Mouse (Mus musculus): ENCODE measurements at regions not wholly inside any gene's neighbourhood (a gene's known extent, or its start where the extent isn't known, plus 50 kb on each side); places are given as distances from the start of the nearest gene placed in this dataset.

- Histone ChIP-seq H3K9me3 (ENCODE audit: control insufficient read depth, low read length) (no peaks in the 10 kb centered on the region), H3K36me3 (ENCODE audit: control insufficient read depth, insufficient read depth, low read length) (no peaks in the 10 kb centered on the region), H3K4me2 (ENCODE audit: low read depth, low read length, severe bottlenecking) (no peak overlapping the region), H3K9ac (ENCODE audit: low read length) (no peak overlapping the region), H3K27ac (ENCODE audit: low read depth, low read length) (no peak overlapping the region), H3K4me1 (replicated peaks; ENCODE audit: control insufficient read depth, insufficient read depth, low read length) (no peaks in the 10 kb centered on the region), H3K27me3 (ENCODE audit: control insufficient read depth, insufficient read depth, low read length) (peaks cover 7% of the 10 kb centered on the region), H3K4me3 (ENCODE audit: low read depth, low read length) (no peak overlapping the region)
- DNase-seq (ENCODE audit: low spot score) (no peak), ATAC-seq (replicated peaks; ENCODE audit: low FRiP score) (no peak)
- 74% methylated on average over 2 of the region's 2 CpGs for WGBS
Measured at GRCm38 (mm10) chrX:167033091-167033490, 176.0 kb downstream of the Tmsb4x start.

DNA sequence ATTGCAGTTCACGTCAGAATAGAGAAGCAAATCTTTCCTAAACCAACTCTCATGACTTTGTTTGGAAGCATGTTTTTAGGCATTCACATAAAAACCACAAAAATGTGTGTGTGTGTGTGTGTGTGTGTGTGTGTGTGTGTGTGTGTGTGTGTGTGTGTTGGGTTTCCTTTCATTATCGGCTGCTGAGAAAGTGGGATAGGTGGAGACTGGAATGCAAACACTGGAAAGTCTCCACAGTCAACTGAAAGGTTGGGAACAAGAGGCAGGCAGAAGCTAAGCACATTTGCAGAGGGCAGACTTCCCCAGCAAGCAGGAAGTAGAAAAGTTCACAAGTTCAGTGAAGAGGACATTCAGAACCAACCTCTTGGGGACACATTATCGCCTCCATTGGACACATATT, 176.5 kb downstream of the Tmsb4x start:
- Histone ChIP-seq H3K9ac (ENCODE audit: low read length) (no peak overlapping the region), H3K27me3 (ENCODE audit: control insufficient read depth, insufficient read depth, low read length) (peaks cover 7% of the 10 kb centered on the region), H3K4me1 (replicated peaks; ENCODE audit: control insufficient read depth, insufficient read depth, low read length) (no peaks in the 10 kb centered on the region), H3K4me3 (ENCODE audit: low read depth, low read length) (no peak overlapping the region), H3K9me3 (ENCODE audit: control insufficient read depth, low read length) (no peaks in the 10 kb centered on the region), H3K36me3 (ENCODE audit: control insufficient read depth, insufficient read depth, low read length) (no peaks in the 10 kb centered on the region), H3K4me2 (ENCODE audit: low read depth, low read length, severe bottlenecking) (no peak overlapping the region), H3K27ac (ENCODE audit: low read depth, low read length) (no peak overlapping the region)
- 41% methylated on average over 3 of the region's 3 CpGs for WGBS
- no peak for DNase-seq (ENCODE audit: low spot score)
- ATAC-seq (replicated peaks; ENCODE audit: low FRiP score), result no peak

- H3K9ac ChIP-seq (ENCODE audit: low read length), result no peak overlapping the region
- H3K27ac ChIP-seq (ENCODE audit: low read depth, low read length), result no peak overlapping the region
- ATAC-seq (replicated peaks; ENCODE audit: low FRiP score) (no peak), DNase-seq (ENCODE audit: low spot score) (no peak)
- no peaks in the 10 kb centered on the region for H3K9me3 ChIP-seq (ENCODE audit: control insufficient read depth, low read length)
- H3K27me3 ChIP-seq (ENCODE audit: control insufficient read depth, insufficient read depth, low read length), result peaks cover 5% of the 10 kb centered on the region; the same call in 1 of the 2 replicates
- H3K4me1 ChIP-seq (replicated peaks; ENCODE audit: control insufficient read depth, insufficient read depth, low read length), result no peaks in the 10 kb centered on the region
- 83% methylated on average over 2 of the region's 2 CpGs for WGBS
- no peaks in the 10 kb centered on the region for H3K36me3 ChIP-seq (ENCODE audit: control insufficient read depth, insufficient read depth, low read length)
- H3K4me2 ChIP-seq (ENCODE audit: low read depth, low read length, severe bottlenecking), result no peak overlapping the region
- H3K4me3 ChIP-seq (ENCODE audit: low read depth, low read length), result no peak overlapping the region
Measured at GRCm38 (mm10) chrX:167031543-167031942, 177.6 kb downstream of the Tmsb4x start.

DNA sequence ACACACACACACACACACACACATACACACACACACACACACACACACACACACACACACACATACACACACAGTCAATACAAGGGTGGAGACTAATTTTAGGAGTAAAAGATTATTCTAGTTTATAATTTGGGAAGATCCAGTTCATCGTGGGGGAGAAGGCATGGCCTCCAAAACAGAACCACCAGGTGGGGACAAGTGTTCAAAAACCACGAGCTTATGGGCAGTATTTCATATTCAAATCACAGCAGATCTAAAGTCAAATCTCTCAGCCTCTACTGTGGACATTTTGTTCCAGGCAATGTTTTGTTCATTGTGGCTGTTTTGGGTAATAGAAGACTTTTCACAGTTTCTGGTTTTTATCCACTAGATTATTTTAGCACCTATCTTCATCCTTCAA, 193.5 kb downstream of the Tmsb4x start:
- H3K27ac ChIP-seq (ENCODE audit: low read depth, low read length), result no peak overlapping the region
- ATAC-seq (replicated peaks; ENCODE audit: low FRiP score) (no peak), DNase-seq (ENCODE audit: low spot score) (no peak)
- no peak overlapping the region for H3K4me3 ChIP-seq (ENCODE audit: low read depth, low read length)
- peaks cover 11% of the 10 kb centered on the region for H3K27me3 ChIP-seq (ENCODE audit: control insufficient read depth, insufficient read depth, low read length)
- no peak overlapping the region for H3K9ac ChIP-seq (ENCODE audit: low read length)
- H3K36me3 ChIP-seq (ENCODE audit: control insufficient read depth, insufficient read depth, low read length), result no peaks in the 10 kb centered on the region
- no peaks in the 10 kb centered on the region for H3K4me1 ChIP-seq (replicated peaks; ENCODE audit: control insufficient read depth, insufficient read depth, low read length)
- H3K4me2 ChIP-seq (ENCODE audit: low read depth, low read length, severe bottlenecking), result no peak overlapping the region
- 74% methylated on average over 2 of the region's 2 CpGs for WGBS
- H3K9me3 ChIP-seq (ENCODE audit: control insufficient read depth, low read length), result no peaks in the 10 kb centered on the region

DNA sequence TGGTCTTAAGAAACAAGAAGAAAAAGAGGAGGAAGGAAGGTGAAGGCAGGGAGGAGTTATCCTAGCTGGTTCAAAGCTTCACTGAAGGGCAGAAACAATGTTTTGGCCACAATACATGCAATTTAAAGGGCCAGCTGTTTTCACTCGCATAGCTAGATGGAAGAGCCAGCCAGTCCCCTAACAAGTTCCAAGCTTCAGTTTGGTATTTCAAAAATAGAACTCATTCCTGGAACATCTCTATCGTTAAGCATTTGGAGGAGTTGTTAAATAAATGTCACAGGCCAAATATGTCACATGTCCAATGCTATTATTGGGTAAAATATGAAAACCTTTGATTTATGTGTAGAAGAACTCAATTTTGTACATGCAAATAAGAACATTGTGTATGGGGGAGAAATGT, 194.8 kb downstream of the Tmsb4x start:
- H3K4me3 ChIP-seq (ENCODE audit: low read depth, low read length), result no peak overlapping the region
- H3K36me3 ChIP-seq (ENCODE audit: control insufficient read depth, insufficient read depth, low read length), result no peaks in the 10 kb centered on the region
- WGBS, result 82% methylated on average over 2 of the region's 2 CpGs

GRCm38 (mm10) chrX:167012891-167013290, 196.2 kb downstream of the Tmsb4x start:
- ATAC-seq (replicated peaks; ENCODE audit: low FRiP score), result no peak
- 83% methylated on average over 4 of the region's 4 CpGs for WGBS
- H3K27me3 ChIP-seq (ENCODE audit: control insufficient read depth, insufficient read depth, low read length), result peaks cover 6% of the 10 kb centered on the region; the same call in 1 of the 2 replicates

More for the DNA sequence above, 194.8 kb downstream of the Tmsb4x start:
- Histone ChIP-seq H3K4me1 (replicated peaks; ENCODE audit: control insufficient read depth, insufficient read depth, low read length) (no peaks in the 10 kb centered on the region), H3K4me2 (ENCODE audit: low read depth, low read length, severe bottlenecking) (no peak overlapping the region), H3K9ac (ENCODE audit: low read length) (no peak overlapping the region), H3K9me3 (ENCODE audit: control insufficient read depth, low read length) (no peaks in the 10 kb centered on the region), H3K27me3 (ENCODE audit: control insufficient read depth, insufficient read depth, low read length) (peaks cover 8% of the 10 kb centered on the region; the same call in 1 of the 2 replicates), H3K27ac (ENCODE audit: low read depth, low read length) (no peak overlapping the region)
- ATAC-seq (replicated peaks; ENCODE audit: low FRiP score), result no peak
- no peak for DNase-seq (ENCODE audit: low spot score)

DNA sequence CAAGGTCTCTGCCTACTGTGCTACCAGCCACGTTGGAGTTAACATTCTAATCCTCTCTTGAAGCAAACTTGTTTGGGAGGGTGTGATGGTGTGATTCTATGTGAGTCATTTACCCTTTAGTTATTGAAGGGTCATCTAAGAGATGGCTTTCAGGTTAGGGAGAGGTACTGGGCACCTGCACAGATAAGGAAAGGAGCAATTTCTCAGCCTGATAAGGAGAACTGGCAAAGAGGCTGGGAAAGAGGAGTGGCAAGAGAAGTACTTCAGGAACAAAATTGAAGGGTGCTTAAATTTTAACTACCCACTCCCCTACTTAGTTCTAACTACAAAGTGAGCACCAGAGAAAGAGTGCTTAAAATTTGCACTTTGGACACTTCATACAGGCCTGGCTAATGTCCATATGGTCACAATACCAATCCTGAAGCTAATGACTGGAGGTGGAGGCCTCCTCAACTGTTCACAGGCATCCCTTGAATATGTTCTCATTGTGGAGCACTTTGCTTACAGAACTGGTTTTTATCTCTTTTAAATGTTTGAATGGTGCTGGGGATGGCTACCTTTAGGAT, 197.1 kb downstream of the Tmsb4x start:
- no peak for DNase-seq (ENCODE audit: low spot score)
- ATAC-seq (replicated peaks; ENCODE audit: low FRiP score), result no peak
- H3K9ac ChIP-seq (ENCODE audit: low read length), result no peak overlapping the region
- H3K4me3 ChIP-seq (ENCODE audit: low read depth, low read length), result no peak overlapping the region
- H3K36me3 ChIP-seq (ENCODE audit: control insufficient read depth, insufficient read depth, low read length), result no peaks in the 10 kb centered on the region
- no peaks in the 10 kb centered on the region for H3K9me3 ChIP-seq (ENCODE audit: control insufficient read depth, low read length)
- H3K4me1 ChIP-seq (replicated peaks; ENCODE audit: control insufficient read depth, insufficient read depth, low read length), result no peaks in the 10 kb centered on the region
- WGBS, result 79% methylated on average over 1 of the region's 1 CpGs
- no peak overlapping the region for H3K27ac ChIP-seq (ENCODE audit: low read depth, low read length)
- H3K27me3 ChIP-seq (ENCODE audit: control insufficient read depth, insufficient read depth, low read length), result peaks cover 4% of the 10 kb centered on the region; the same call in 1 of the 2 replicates
- no peak overlapping the region for H3K4me2 ChIP-seq (ENCODE audit: low read depth, low read length, severe bottlenecking)

More at GRCm38 (mm10) chrX:167012891-167013290, 196.2 kb downstream of the Tmsb4x start:
- no peaks in the 10 kb centered on the region for H3K4me1 ChIP-seq (replicated peaks; ENCODE audit: control insufficient read depth, insufficient read depth, low read length)
- DNase-seq (ENCODE audit: low spot score), result no peak
- H3K9ac ChIP-seq (ENCODE audit: low read length), result no peak overlapping the region
- H3K36me3 ChIP-seq (ENCODE audit: control insufficient read depth, insufficient read depth, low read length), result no peaks in the 10 kb centered on the region
- H3K9me3 ChIP-seq (ENCODE audit: control insufficient read depth, low read length), result no peaks in the 10 kb centered on the region
- H3K4me2 ChIP-seq (ENCODE audit: low read depth, low read length, severe bottlenecking), result no peak overlapping the region
- no peak overlapping the region for H3K27ac ChIP-seq (ENCODE audit: low read depth, low read length)
- H3K4me3 ChIP-seq (ENCODE audit: low read depth, low read length), result no peak overlapping the region

GRCm38 (mm10) chrX:166995855-166996254, 213.3 kb downstream of the Tmsb4x start:
- H3K27ac ChIP-seq (ENCODE audit: low read depth, low read length), result no peak overlapping the region
- no peak overlapping the region for H3K4me2 ChIP-seq (ENCODE audit: low read depth, low read length, severe bottlenecking)
- H3K4me3 ChIP-seq (ENCODE audit: low read depth, low read length), result no peak overlapping the region
- H3K9me3 ChIP-seq (ENCODE audit: control insufficient read depth, low read length), result no peaks in the 10 kb centered on the region
- H3K9ac ChIP-seq (ENCODE audit: low read length), result no peak overlapping the region
- ATAC-seq (replicated peaks; ENCODE audit: low FRiP score) (no peak), DNase-seq (ENCODE audit: low spot score) (no peak)
- H3K36me3 ChIP-seq (ENCODE audit: control insufficient read depth, insufficient read depth, low read length), result no peaks in the 10 kb centered on the region
- peaks cover 9% of the 10 kb centered on the region; the same call in 1 of the 2 replicates for H3K27me3 ChIP-seq (ENCODE audit: control insufficient read depth, insufficient read depth, low read length)
- WGBS, result 95% methylated on average over 4 of the region's 4 CpGs
- no peaks in the 10 kb centered on the region for H3K4me1 ChIP-seq (replicated peaks; ENCODE audit: control insufficient read depth, insufficient read depth, low read length)

- H3K27ac ChIP-seq (ENCODE audit: low read depth, low read length), result no peak overlapping the region
- DNase-seq (ENCODE audit: low spot score) (no peak), ATAC-seq (replicated peaks; ENCODE audit: low FRiP score) (no peak)
- H3K9ac ChIP-seq (ENCODE audit: low read length), result no peak overlapping the region
- H3K4me1 ChIP-seq (replicated peaks; ENCODE audit: control insufficient read depth, insufficient read depth, low read length), result no peaks in the 10 kb centered on the region
- H3K27me3 ChIP-seq (ENCODE audit: control insufficient read depth, insufficient read depth, low read length), result no peaks in the 10 kb centered on the region; the same call in 1 of the 2 replicates
- no peak overlapping the region for H3K4me3 ChIP-seq (ENCODE audit: low read depth, low read length)
- no peak overlapping the region for H3K4me2 ChIP-seq (ENCODE audit: low read depth, low read length, severe bottlenecking)
- H3K9me3 ChIP-seq (ENCODE audit: control insufficient read depth, low read length), result no peaks in the 10 kb centered on the region
- WGBS, result 85% methylated on average over 6 of the region's 6 CpGs
- H3K36me3 ChIP-seq (ENCODE audit: control insufficient read depth, insufficient read depth, low read length), result no peaks in the 10 kb centered on the region
Measured at GRCm38 (mm10) chrX:166981003-166981402, 228.1 kb downstream of the Tmsb4x start.

All from forebrain, embryonic 11.5 days (tissue).